Mouse (Mus musculus) right cerebral cortex, adult 2 months (tissue): ENCODE data around the gene Cmss1.
"Not testable (repeated sequence)": the region's sequence is repeated elsewhere in the genome, so short reads cannot be mapped to it uniquely, and the experiment has no call there.

Experiments used
- DNase-seq, 2 experiments: peaks; one replicate each; pipeline ENCODE4 v3.0.0; 2021 to 2022; ENCODE audit warnings: low spot score in 2 of 2

Gene Cmss1

DNA sequence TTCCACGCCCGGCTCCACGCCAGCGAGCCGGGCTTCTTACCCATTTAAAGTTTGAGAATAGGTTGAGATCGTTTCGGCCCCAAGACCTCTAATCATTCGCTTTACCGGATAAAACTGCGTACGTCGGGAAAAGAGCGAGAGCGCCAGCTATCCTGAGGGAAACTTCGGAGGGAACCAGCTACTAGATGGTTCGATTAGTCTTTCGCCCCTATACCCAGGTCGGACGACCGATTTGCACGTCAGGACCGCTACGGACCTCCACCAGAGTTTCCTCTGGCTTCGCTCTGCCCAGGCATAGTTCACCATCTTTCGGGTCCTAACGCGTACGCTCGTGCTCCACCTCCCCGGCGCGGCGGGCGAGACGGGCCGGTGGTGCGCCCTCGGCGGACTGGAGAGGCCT is 215.5 kb downstream of the Cmss1 start:
- DNase-seq: not testable (repeated sequence)

DNA sequence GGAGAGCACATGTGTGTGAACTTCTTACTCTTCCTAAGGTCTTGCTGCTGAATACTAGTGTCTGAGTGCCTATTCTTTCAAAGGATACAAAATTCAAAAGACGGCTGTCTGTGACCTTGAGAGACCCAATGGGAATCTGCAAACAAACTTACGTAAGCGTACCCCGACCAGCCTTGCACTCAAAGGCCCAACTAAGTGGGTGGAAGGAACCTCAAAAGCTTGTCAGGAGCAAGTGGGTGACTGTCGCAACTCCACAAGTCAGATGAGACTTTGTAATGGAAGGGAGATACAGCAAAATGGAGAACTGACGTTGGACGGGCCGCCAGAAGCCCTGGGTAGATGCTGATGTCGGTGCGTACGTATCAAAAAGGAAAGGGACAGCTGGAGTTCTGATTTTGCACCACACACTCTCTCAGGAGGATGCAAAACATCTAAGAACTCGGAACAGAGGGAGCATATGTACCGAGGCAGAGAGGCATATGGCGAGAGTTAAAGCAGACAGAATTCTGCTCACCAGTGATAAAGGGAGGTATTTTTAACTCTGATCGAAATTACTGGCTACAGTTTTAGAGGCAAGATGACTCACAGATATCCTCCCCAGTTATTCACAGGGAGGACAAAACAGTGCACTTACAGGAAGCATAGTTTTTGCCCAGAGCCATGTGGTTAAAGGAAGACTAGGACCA is 217.0 kb downstream of the Cmss1 start:
- DNase-seq: peak; percentile 72 to 78

DNA sequence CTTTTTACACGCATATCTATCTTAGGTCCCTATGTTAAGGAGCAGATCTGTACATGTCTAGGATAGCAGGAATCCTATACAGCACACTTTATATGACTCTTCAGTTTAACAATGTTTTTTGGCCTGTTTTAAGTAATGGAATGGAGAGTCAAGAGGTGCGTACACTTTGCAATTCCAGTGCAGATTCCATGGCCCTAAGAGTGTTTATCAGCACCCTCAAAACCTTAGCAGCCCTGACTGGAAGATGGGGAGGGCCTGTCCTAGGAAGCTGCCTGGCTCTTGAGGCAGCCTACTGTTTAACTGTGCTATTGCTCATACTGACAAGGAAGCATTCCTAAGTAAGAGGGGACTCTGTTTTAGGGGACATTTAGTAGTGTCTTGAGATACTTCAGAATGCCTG is 222.4 kb downstream of the Cmss1 start:
- DNase-seq: no peak

DNA sequence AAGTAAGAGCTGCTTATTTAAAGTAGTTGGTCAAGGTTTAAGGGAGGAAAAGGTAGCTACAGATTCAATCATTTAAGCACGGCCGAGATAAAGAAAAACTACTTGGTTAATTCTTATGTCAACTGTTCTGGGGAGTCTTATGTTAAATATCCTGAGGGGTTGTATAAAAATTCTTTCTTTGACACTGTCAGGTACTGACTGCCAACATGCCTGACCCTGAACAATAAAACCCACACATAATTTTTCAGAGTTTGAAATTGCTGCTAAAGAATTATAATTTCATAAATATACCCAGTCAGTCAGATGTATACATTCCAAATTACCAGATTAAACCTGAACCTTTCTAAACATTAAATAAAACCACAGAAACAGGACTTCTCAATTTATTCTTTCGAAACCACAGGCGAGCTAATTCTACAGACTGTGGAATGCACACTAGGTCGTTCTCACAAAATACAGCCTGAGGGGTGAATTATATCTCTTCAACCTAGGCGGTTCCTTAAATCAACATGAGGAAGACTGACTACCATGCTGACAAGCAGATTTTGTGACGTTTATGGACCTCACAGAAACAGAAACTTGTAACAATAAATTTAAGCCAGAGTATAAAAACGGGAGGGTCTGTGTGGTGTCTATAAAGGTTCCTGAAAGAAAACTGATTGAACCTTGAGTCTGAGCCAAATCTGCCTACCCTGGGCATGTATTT is 223.2 kb downstream of the Cmss1 start:
- DNase-seq: no peak

DNA sequence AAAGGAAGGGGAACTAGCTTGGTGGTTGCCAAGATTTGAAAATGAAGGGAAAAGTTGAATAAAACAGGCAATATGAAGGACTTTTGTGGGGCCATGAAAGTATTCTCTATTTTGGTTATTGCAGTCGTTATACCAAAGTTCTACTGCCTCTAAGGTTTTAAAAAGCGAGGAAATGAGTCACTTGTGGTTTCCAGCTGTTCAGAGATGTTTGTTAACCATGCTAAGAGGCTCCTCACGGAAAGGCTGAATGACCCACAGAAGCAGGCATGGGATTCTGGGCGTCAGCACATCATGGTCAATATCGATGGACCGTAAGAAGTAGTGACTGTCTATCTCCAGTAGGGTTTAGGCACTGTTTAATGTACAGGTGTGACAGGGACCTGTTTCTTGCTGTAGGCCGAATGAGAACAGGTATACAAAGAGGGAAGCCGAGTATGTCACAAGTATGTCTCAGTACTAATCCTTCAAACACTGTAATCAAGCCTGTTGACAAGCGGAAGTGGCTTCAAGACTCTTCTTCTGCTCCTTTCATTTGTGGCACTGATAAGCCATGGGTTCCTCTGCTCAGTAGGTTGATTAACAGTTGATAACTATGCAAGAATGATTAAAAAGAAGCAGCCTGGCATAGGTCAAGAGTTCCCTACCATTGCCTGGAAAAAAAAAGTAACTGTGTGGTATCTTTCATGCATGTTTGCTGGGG is 227.9 kb downstream of the Cmss1 start:
- DNase-seq: no peak

DNA sequence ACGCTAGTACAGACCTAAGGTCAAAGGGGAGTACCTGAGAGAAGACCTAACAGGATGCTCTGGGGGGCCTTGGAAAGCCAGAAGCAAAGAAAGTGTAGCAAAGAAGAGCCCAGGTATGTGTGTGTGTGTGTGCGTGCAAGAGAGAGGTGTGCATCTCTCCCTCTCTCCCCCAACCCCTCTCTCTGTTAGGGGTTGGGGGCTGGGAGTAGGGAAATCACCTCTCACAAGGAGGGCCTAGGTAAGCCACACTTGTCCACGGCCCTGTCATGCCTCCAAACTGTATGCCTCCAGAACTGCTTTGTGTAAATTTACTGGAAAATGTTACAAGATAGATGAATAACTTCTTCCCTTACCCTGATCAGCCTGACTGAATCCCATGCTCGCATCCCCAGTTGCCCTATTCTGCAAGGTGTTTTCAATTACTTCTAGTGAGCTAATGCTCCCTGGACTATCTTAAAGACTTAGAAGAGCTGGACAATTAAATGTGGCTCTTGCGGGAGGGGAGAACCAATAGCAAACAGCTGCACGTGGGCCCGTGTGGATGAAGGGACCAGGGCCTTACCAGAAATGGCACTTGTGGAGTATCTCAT is 231.3 kb downstream of the Cmss1 start:
- no peak for DNase-seq

DNA sequence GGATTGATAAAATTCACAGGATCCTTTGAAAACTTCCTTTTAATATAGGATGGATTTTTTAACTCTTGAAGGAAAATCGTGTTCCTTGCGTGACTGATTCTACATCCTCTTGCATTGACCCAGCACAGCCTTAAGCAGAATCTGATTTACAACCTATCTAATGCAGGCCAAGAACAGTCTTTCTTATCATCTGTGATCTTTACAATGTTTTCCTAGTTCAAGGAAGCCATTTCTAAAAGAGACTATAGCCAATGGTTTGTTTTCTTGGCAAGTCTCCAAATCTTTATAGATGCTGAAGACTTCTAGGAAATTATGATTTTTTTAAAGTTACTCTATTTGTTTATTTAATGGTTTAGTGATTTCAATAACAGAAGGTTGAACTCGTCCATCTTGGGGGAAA is 234.5 kb downstream of the Cmss1 start:
- DNase-seq: no peak

DNA sequence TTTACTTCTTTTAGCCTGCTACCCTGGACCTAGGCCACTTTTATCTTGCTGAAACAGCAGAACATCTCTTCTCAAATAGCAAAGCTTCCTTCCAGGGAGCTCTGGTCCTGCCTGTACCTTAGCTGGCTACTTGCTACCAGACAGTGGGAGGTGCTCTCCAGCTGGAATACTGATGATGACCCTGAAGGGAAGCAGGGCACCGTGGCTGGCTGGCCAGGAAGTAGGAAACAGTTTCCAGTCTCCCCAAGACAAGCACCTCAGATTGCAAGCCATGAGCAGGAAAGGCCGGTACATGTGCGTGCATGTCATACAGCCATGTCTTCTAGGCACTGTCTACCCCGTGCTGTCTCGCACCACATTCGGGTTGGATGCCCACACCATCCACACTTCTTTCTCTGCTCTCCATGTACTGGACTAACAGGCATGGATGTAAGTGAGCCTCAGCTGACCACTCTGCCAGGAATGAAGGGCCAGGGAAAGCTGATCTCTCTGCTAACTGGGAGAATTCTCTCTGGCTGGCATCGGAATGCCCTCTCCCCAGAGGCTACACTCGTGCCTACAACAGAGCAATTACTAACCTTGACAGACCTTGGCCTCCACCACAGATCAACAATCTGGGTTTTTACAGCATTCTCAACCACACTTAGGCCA is 236.7 kb downstream of the Cmss1 start:
- no peak for DNase-seq

DNA sequence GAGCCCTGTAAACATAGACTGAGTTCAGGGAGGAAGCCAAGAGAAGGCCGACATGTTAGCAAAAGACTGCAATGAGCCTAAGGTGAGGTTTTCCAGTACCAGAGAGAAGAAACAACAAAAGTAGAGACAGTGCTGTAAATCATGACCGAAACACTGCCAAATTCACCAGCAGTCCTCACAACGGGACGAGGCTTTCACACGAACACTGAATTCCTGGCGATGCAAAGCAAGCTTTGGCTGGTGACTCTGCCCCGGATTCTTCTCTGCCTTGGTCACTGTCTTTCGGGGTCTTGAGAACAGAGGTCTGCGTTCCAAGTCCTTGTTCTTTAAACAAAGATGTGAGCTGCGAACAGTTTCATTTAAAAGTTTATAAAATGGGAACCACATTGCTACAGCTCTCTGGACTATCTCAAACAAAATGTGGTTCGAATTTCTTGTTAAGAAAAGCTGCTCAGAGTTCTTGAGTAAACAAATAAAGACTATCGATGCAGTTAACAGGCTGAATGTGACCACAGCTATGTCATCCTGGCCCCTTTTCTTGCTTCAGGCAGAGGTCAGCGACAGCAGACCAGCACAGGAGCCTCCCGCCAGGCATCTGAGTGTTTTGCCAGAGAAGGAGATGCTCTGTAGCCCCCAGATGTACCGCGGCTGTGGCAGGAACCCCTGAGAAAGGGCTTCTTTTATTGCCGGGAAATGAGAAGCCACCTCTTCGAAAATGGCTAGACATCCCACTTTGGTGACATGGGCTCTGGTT is 239.5 kb downstream of the Cmss1 start:
- DNase-seq: no peak

DNA sequence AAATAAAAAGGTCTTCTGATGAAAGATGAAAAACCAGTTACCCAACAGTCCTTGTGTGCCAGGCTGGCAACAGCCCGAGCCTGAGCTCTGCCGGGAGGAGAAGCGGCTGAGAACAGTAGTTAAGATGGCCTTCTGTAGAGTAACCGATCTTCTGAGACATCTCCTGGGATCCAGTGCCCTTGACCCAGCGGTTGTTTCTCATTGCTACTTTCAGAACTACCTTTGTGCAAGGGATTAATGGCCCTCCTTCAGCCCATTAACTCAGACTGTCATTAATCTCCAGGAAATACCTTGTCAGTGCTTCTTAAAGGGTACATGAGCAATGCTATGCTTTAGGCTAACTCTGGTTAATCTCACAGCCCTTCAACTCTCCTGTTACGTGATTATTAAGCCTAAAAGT is 240.5 kb downstream of the Cmss1 start:
- no peak for DNase-seq

DNA sequence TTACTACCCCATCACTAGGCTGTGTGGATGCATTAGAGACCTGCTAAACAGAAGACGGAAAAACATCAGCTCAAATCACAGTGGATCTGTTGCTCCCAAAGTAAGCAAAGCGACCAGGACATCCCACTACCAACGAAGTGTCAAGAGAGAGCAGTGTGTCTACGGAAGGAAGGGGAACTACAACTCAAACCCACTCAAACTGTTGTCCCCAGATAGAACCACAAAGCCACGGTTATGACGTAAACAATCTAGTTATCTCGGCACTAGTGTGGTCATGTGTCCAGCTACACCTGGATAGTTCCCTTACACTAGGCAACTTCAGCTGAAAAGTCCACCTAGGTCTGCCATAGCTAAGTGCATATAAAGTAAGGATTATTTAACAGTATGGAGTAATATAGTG is 242.2 kb downstream of the Cmss1 start:
- no peak for DNase-seq

DNA sequence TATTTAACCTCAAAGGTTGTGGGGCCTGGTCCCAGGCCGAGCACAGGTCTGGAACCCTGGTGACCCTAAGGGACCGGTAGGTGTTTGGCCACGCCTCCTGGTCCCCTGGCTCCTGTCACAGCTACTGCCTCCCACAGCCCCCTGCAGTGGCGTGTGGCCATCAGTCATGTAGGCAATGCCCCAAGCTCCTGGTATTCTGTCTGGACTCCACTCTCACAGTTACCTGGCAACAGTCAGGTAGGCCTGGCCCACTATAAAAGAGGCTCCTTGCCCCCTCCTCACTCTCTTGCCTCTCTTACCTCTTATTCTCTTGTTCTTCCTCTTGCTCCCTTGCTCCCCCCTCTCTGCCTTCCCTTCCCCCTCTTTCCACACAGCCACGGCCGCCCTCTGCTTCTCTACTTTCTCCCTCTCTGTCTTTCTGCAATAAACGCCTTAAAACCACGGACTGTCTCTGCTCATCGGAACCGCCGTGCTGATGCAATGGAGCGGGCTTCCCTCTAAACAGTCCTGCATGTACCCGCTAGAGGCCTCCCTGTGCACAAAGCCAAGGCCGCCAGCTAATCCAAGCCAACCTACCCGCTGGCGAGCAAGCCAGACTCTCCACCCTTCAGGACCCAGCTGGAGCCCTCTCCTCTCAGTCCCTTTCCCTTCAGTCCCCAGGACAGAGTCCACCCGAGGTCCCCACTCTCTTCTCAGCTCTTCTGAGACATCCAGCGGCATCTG is 243.8 kb downstream of the Cmss1 start:
- peak; percentile 51 to 53 for DNase-seq

DNA sequence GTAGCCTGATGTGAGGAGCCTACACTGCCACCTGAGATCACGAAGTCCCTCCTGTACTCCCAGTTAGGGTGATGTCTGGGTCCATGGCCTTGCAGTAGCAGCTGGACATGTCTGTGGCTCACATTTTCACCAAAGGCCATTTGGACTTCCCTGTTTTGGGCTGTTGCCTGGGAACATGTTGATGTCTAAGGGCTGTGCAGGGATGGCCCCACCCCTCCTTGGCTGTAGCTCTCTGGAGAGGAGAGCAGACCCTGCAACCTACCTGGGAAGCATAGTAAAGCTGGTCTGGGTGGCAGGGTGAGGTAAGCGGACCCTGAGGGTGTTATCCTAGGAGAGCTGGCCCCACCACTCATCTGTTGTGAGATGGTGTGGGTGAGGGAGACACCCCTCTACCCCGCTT is 245.9 kb downstream of the Cmss1 start:
- no peak for DNase-seq

DNA sequence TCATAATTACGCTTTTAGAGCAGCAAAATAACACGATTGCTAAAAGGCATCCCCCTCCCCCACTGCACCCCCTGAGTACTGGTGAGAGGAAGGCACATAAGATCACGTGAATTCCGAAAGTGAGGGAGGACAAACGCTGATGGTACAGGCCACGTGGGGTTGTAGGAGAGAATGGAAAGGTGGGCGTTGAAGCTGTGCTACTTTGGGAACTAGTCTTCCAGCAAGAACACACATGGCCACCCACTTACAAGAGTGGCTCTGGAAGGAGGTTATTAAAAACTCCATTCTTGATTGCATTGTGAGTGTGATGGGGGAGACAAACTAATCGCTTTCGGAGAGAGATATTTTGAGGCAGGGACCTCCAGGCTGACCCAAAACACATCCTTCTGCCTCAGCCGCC is 247.4 kb downstream of the Cmss1 start:
- peak; percentile 54 to 60 for DNase-seq

DNA sequence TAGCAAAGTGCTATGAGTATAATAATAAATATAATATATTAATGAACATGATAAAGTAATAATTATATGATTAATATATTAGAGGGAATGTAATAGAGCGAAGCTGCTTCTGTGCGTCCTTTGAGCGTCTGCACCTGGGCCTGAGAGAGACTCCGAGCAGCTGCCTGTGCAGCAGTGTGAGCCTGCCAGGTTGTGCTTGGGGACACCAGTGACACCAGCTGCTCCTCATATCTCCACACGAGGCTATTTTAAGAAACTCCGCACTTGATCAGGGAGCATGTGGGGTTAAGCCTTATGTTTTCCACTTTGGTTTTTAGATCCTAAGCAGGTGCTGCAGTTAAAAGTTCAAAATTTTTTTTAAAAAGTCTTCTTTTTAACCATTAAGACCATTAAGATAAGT is 249.7 kb downstream of the Cmss1 start:
- no peak for DNase-seq

DNA sequence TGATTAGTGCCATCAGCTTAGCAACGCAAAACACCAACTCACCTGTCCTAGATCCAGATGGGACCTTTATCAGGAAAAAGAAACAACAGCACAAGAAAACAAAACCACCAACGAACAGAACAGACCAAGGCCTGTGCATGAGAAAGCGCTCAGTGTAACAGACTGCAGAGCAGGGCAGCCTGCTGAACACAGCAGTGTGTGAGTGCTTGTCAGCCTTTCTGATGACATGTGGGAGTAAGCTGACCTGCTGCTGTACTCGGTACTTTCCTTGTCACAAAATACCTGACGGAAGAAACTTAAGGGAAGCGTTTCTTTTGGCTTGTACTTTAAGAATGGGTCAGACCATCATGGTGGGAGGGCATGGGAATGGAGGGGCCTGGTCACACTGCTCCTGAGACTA is 250.2 kb downstream of the Cmss1 start:
- DNase-seq: no peak

DNA sequence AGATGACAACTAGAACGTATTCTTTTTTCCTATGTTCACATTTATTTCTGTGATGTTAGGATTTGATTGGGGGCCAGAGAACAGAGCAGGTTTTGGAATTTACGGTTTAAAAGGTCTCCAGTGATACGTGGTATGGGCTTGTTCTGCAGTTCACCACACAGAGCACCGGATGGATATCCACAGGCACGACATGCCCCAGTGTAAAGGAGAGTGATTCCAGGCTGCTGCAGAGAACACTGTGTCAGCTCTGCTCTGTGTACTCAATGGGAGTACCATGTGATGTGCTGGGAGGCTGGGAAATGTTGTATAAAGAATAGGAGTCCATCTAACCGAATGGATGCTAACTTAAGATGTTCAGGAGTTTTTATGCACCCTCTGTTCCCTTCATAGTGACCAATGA is 252.7 kb downstream of the Cmss1 start:
- no peak for DNase-seq

DNA sequence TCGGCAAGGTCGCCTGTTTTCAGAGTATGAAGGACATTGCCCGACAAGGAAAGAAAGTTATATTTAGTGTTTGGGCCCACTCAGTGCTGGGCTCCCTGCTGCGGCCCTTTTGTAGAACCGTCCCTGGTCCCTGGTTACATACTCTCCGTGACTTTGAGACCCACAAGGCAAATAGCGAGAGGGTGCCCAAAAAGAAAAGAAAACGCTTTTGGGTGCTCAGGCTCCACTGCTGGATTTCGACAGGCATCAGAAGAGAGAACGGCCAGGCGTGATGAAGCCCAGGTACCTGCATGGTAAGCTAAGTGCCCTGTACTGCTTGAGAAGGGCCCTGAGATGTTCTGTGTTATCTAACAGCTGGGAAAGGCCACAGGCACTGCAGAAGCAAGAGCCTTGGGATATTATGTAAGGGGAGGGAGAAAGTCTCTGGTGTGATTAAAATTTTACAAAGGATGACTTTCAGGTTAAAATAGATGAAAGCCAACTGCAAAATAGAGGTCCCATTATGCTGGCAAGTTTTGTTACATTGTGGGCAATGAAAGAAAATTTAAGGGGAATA is 253.4 kb downstream of the Cmss1 start:
- DNase-seq: no peak

DNA sequence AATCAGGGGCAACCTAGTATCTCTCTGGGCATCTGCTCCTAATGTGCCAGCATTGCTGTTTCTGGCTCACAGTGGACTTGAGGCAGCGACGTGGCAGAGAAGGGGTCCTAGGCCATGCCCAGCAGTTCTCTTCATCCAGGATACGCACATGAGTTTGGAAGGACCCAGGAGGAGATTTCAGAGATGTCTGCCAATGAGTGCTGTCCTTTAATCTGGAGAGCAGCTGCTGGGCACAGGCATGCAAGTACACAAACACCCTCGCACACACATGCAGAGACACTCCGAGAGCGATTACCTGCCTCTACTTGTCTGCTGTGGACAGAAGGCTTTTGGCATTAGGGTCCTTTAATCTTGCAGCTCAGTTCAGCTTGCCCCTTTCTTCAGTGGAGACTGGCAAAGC is 253.9 kb downstream of the Cmss1 start, which contains the start of gene Filip1l:
Gene Filip1l, plus strand, starts transcription at position 343 of the 400 bp plus-strand sequence.
- DNase-seq: no peak

DNA sequence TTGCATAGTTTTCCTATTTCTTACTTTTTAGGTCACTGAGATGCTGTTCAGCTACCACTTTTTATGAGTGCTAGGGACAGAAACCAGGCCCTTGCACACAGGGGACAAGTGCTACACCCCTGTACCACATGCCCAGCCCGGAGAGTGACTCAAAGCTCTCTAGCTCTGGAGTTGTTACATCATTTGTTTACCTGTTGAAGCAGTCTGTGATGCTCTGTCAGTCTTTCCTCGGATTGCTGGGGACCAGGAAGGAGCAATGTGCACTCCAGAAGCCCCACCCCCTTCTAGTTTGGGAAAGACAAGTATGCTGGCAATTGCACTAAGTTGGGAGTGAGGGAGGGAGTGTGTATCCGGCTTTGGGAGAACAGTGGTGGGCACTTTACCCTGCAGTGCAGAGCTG is 257.0 kb downstream of the Cmss1 start:
- DNase-seq: no peak
